Mouse (Mus musculus): ENCODE measurements at regions not wholly inside any gene's neighbourhood (a gene's known extent, or its start where the extent isn't known, plus 50 kb on each side); places are given as distances from the start of the nearest gene placed in this dataset.

- TF ChIP-seq CTCF (IDR thresholded peaks at IDR 0.05; ENCODE audit: control insufficient read depth, insufficient read depth, insufficient read length) (no peak), MAX (IDR thresholded peaks at IDR 0.05) (no peak), MYOG (IDR thresholded peaks at IDR 0.05; ENCODE audit: control insufficient read depth, extremely low read depth, insufficient read length) (no peak), CEBPB (IDR thresholded peaks at IDR 0.05; ENCODE audit: low read depth) (no peak), MYOD1 (IDR thresholded peaks at IDR 0.05; ENCODE audit: control insufficient read depth, insufficient read length, low read depth) (no peak), USF1 (IDR thresholded peaks at IDR 0.05; ENCODE audit: low read depth) (no peak)
Observed at GRCm38 (mm10) chr17:45880761-45881160, 147.1 kb upstream of the 1600014C23Rik start.
